Mouse (Mus musculus): ENCODE results near the gene L3mbtl4.
"Not testable (repeated sequence)": the region's sequence is repeated elsewhere in the genome, so short reads cannot be mapped to it uniquely, and the experiment has no call there.

L3mbtl4 gene

GRCm38 (mm10) chr17:68388481-68388880 lies 114.9 kb downstream of the L3mbtl4 start:
- no peak for DNase-seq (ENCODE audit: low spot score)

GRCm38 (mm10) chr17:68405993-68406392 lies 132.4 kb downstream of the L3mbtl4 start:
- DNase-seq (ENCODE audit: low spot score): no peak

- DNase-seq (ENCODE audit: low spot score): not testable (repeated sequence)
These were observed 133.5 kb downstream of the L3mbtl4 start for GRCm38 (mm10) chr17:68407121-68407520.

- DNase-seq (ENCODE audit: low spot score): no peak
These were observed 149.3 kb downstream of the L3mbtl4 start for GRCm38 (mm10) chr17:68422663-68423498.

GRCm38 (mm10) chr17:68433576-68433975 lies 160.0 kb downstream of the L3mbtl4 start:
- DNase-seq (ENCODE audit: low spot score): no peak

- no peak for DNase-seq (ENCODE audit: low spot score)
These were observed 177.3 kb downstream of the L3mbtl4 start for GRCm38 (mm10) chr17:68450921-68451320.

DNA sequence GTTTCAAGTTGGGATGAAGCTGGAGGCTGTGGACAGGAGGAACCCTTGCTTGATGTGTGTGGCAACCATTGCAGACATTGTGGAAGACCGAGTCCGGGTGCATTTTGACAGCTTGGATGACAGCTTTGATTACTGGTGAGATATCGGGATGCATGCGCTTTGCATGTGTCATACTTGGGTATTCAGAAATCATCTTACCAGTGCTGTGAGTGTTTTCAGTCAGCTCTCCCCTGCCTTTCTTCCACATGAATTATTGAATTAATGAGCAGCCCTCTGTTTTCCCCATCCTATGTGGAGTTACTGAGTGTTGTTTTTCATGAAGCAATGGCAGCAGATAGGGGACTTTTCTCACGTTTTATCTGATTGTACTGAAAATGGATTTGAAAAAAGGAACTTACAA lies 187.9 kb downstream of the L3mbtl4 start:
- no peak for DNase-seq (ENCODE audit: low spot score)

DNA sequence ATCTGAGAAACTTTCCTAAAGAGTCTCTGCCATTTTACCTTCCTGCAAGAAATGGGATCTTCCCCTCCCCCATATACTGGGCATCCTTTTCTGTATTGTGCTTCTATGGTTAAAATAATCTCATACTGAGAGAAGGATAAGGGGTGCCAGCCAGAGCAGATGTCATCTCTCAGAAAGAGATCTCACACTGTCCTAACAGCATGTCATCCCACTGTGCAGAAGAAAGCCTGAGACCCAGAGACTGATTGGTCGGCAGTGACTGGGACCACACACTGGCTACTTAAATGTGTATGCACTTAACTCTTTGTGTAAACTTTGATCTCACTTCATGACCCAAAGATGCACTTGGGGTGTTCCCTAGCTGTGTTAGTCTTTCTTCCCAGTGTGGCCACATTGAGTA lies 193.7 kb downstream of the L3mbtl4 start:
- no peak for DNase-seq (ENCODE audit: low spot score)

- no peak for DNase-seq (ENCODE audit: low spot score)
These were observed 216.6 kb downstream of the L3mbtl4 start for GRCm38 (mm10) chr17:68490065-68490691.

DNA sequence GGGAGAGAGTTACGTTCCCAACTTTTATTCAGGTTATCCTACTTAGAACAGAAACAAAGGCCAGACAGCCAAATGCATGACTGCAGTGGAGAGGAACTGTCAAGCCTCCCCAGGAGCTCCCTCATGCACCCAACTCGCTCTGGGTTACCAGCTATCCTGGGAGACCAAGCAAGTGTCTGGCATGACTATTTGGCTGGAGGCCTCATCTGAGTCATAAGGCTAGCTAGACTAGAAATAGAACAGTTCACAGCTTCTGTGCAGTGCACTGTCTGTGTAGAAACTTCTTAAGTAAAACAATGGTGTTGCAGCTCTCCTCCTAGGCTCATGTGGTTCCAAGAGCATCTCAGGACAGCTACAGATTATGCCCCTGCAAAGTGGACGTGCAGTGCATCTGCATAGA lies 218.6 kb downstream of the L3mbtl4 start:
- DNase-seq (ENCODE audit: low spot score): no peak

GRCm38 (mm10) chr17:68502998-68503397 lies 229.4 kb downstream of the L3mbtl4 start:
- not testable (repeated sequence) for DNase-seq (ENCODE audit: low spot score)

DNA sequence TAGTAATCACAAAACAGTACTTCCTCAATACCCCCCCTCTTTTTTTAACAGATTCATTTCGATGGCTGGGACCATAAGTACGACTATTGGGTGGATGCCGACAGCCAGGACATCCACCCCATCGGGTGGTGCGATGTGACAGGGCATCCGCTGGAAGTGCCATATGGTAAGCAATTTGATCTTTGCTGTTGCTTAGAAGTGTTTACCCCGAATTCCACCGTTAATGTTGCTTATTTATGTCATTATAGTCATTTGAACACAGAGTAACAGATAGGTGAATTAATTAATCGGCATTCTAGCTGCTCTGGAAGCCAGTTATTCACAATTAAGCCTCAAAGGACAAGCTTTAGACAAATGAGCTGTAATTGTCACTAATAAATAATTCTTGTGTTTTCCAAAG lies 286.1 kb downstream of the L3mbtl4 start:
- no peak for DNase-seq (ENCODE audit: low spot score)

DNA sequence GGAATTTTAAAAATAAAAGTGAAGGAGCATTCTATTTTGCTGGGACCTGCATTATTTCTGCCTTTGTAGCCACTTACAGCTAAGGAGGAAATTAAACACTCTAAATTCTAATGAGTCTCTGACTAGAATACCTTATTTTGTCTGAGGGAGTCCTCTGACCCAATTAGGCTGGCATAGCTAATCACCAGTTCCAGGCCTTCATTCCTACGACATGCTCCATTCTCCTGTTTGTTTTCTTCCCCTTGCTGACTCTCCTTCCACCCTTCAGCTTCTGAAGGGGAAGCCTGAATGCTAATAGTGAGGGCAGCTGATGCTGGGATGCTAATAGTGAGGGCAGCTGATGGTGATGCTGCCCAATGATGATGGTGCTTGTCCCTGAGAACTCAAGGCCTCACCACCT lies 286.7 kb downstream of the L3mbtl4 start:
- DNase-seq (ENCODE audit: low spot score): no peak

DNA sequence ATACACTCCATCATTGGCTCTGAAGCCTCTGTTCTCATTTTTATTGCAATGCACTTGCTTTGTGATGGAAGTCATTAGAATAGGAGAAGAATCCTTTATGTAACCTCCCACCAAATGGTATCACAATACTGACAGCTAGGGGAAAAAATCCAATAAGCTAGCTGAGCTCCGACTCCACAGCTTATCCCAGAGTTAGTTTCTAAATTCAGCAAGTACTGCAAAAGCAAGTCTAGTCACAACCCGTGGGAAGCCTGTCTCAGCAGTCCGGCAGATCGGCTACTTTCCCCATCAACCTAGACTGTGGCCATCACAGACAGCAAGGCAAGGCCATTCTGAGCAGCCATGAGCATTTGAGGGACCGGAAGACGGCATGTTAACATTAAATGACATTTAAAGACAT lies 298.2 kb downstream of the L3mbtl4 start:
- DNase-seq (ENCODE audit: low spot score): no peak

- no peak for DNase-seq (ENCODE audit: low spot score)
These were observed 311.6 kb downstream of the L3mbtl4 start for GRCm38 (mm10) chr17:68585195-68585594.

DNA sequence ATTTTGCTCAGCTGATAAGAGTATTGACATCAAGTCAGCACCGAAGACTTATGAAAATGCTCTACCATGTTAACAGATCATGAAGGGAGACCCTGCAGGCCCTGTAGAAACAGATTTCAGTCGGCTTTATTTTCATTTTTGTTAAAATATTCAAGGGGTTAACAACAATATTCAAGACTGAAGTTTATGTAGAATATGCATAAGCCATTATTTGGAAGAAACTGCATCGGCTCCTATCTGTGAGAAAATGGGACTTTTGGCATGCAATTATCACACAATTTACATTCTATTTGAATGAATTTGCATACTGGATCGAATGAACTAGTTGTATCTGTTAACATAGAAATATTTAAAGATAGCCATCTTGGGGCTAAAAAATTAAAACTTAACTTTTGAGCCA lies 318.0 kb downstream of the L3mbtl4 start:
- DNase-seq (ENCODE audit: low spot score): no peak

GRCm38 (mm10) chr17:68602744-68603143 lies 329.1 kb downstream of the L3mbtl4 start:
- DNase-seq (ENCODE audit: low spot score): no peak

DNA sequence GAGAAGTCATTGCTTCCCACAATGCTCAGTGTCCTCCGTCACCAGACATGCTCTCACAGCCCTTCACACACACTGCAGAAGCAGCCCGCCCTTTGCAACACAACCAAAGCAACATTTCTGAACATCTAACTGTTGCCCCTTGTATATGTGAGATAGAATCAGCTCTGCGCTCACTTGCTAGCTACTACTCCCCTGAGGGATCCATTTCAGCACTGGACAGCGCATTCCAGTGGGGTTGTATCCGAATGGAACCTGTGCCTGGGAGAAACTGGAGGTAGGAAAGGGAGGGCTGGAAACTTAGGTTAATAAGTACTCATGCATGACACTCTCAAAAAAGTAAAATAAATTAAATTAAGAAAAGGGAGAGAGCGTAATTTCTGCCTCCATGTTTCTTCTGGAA lies 334.1 kb downstream of the L3mbtl4 start:
- DNase-seq (ENCODE audit: low spot score): peak; percentile 21

DNA sequence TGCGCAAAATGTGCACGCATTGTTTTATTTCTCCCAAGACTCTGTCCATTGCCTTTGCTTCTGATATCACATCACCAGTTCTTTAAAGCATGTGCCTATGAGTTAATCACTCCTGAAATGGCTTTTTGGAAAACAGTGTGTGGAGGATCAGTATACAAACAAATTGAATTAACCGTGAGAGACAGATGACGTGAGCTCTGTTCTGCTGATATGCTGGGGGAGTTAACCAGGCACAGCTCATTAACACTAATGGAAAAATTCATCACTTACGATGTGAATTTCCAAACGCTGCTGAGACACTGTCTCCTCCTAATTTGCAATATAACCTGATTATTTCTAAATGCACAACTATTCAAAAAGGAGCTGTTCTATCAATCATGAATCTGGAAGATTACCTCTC lies 337.6 kb downstream of the L3mbtl4 start:
- DNase-seq (ENCODE audit: low spot score): no peak

GRCm38 (mm10) chr17:68625281-68625680 lies 351.7 kb downstream of the L3mbtl4 start:
- no peak for DNase-seq (ENCODE audit: low spot score)

DNA sequence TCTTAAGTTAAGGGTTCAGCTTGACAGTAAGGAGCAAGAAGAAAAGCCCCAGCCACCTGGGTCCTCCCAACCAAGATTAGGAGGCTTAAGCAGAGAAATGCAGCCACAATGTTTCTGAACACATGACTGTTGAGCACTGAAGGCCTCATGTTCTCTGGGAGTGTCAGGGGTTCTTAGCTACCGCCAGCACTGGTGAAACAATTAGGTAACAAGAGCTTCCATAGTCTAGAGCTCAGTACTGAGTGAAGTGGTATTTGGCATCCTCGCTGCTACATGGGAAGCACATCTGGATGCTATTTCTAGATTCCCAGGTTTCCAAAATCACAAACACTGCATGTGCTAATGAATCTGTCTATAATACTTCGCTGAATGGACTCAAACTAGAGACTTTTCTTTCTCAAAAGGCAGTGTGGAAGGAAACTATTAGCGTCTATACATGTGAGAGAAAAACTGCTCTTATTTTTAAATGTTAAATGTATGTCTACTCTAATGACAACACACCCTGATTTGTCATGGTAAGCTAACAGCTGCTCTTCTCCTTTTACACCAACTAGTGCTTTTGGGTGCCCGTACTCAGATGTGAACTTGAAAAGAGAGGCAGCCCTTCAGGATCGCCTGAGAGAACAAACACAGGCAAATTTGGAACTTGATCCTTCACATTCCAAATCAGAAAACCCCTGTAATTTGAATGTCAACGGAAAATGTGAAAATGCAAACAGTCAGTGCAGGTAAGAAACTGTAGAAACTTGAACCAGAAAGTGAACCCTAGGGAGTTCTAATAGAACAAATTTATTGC lies 356.2 kb downstream of the L3mbtl4 start:
- DNase-seq (ENCODE audit: low spot score): no peak

DNA sequence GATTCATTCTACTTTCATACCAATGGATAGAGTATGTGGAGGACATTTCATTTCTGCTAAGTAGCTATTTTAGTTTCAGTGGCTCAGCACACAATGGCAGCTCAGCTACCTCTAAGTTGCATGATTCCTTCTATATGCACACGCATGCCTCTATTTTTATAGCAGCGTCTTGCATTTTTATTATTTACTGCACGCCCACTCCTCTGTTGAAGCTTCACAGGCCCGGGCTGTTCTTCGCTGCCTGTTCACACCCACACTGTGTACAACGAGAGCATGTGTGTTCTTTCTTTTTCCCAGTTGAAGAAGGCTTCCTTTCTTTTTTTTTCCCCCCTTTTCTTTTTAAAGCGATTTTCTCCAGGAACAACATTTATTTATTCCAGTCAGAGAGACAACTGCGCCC lies 357.8 kb downstream of the L3mbtl4 start:
- DNase-seq (ENCODE audit: low spot score): no peak

- no peak for DNase-seq (ENCODE audit: low spot score)
These were observed 366.6 kb downstream of the L3mbtl4 start for GRCm38 (mm10) chr17:68640187-68640586.

All from ovary, postnatal 14 days (tissue).